Mouse (Mus musculus): ENCODE results near the gene Ppp1r37.

GRCm38 (mm10) chr7:19609641-19610332 lies 46.9 kb upstream of the Ppp1r37 start:
- TF ChIP-seq CTCF (IDR thresholded peaks at IDR 0.05; ENCODE audit: low read depth) (peak; percentile 13; the same call in 1 of the 2 replicates), EP300 (IDR thresholded peaks at IDR 0.05; ENCODE audit: low read depth) (no peak)
